Mouse (Mus musculus): Measurements from ENCODE around the gene Zfhx2.

DNA sequence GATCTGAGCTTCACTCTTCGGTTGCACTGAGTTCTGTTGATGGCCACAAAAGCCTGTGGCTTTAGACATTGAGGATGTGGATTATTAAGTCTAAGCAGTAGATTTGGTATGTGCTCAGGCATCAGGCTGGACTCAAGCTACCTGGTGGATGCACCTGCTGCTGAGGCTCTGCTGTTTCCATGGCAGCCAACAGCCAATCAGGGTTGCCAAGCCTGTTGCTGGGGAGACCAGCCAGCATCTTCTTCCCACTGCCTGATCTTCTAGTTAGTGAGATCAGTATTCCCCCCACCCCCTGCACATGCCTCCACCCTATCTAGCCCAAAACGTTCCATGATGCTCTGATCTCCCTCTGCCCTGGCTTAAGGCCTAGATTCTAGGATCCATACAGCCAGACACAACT lies 19.6 kb upstream of the Zfhx2 start:
- no peak for TF ChIP-seq POLR2A (IDR thresholded peaks at IDR 0.05; ENCODE audit: insufficient read length, low read depth)
- TF ChIP-seq MAX (IDR thresholded peaks at IDR 0.05; ENCODE audit: low read depth): no peak

Data from myocyte (in vitro differentiated cells).